8 mouse cellular contexts compared by ENCODE assay signal in genomic region chr3:100682841-100683240, GRCm38 (mm10). TPM values are rescaled to one million over a fixed set of nuclear protein-coding genes. Genes with fewer than 3 reads are reported as not detected.
DNase-seq lines count a peak whose midpoint lies in the region; ATAC-seq and TF ChIP-seq lines count a peak whose summit lies in the region.

No protein-coding gene starts in this region.

- peaks cover 73% of the 10 kb centered on the region for H3K79me2 ChIP-seq in C2C12 (ENCODE audit: control insufficient read depth, insufficient read depth)

- no peak for TF ChIP-seq CTCF in C2C12 (IDR thresholded peaks at IDR 0.05; ENCODE audit: control insufficient read depth, insufficient read depth, insufficient read length)
- no peak for TF ChIP-seq CTCF in liver, embryonic 14.5 days (IDR thresholded peaks at IDR 0.05; ENCODE audit: low read depth)

- H3ac ChIP-seq in C2C12 (ENCODE audit: control insufficient read depth, insufficient read length, low read depth) = peak overlapping the region; percentile 72

- H3K9ac ChIP-seq in heart, embryonic 13.5 days = peak overlapping the region; percentile 78
- peak overlapping the region; percentile 68 for H3K9ac ChIP-seq in liver, embryonic 14.5 days (replicated peaks)

- no peak for TF ChIP-seq EP300 in liver, embryonic 14.5 days (IDR thresholded peaks at IDR 0.05; ENCODE audit: low read depth)

- H3K4me1 ChIP-seq in erythroblast, embryonic 14.5 days (ENCODE audit: control insufficient read depth) = peaks cover 59% of the 10 kb centered on the region
- peaks cover 58% of the 10 kb centered on the region for H3K4me1 ChIP-seq in heart, embryonic 13.5 days
- H3K4me1 ChIP-seq in liver, embryonic 14.5 days (replicated peaks; ENCODE audit: control insufficient read depth in 2 of 2, insufficient read depth in 2 of 2, low read length in 1 of 2) = peaks cover 11 to 24% of the 10 kb centered on the region in 2 experiments

- H3K79me3 ChIP-seq in C2C12 (ENCODE audit: low read depth) = peaks cover 46% of the 10 kb centered on the region

- no peak for ATAC-seq in erythroblast, adult 5-6 weeks (replicated peaks; ENCODE audit: low FRiP score, poor library complexity, severe bottlenecking)
- no peak for ATAC-seq in heart, embryonic 13.5 days (ENCODE audit: extremely low read depth, insufficient number of reproducible peaks, low FRiP score, low TSS enrichment)
- ATAC-seq in liver, embryonic 14.5 days (ENCODE audit: insufficient read depth) = no peak

- no peaks in the 10 kb centered on the region for H3K9me3 ChIP-seq in erythroblast, embryonic 14.5 days (ENCODE audit: control insufficient read depth, low read length)
- no peaks in the 10 kb centered on the region for H3K9me3 ChIP-seq in heart, embryonic 13.5 days
- H3K9me3 ChIP-seq in liver, embryonic 14.5 days (ENCODE audit: control insufficient read depth, low read length) = no peaks in the 10 kb centered on the region

- peak overlapping the region; percentile 88 for H3K4me3 ChIP-seq in erythroblast, embryonic 14.5 days (replicated peaks)
- no peak overlapping the region for H3K4me3 ChIP-seq in C2C12 (ENCODE audit: insufficient read depth, poor library complexity, severe bottlenecking)
- peak overlapping the region; percentile 94 for H3K4me3 ChIP-seq in heart, embryonic 13.5 days
- peak overlapping the region; percentile 71 to 98 for H3K4me3 ChIP-seq in liver, embryonic 14.5 days (ENCODE audit: insufficient read depth in 1 of 2, low read depth in 2 of 2, low read length in 2 of 2)

- no peaks in the 10 kb centered on the region for H3K27me3 ChIP-seq in erythroblast, embryonic 14.5 days (ENCODE audit: control insufficient read depth)
- no peaks in the 10 kb centered on the region for H3K27me3 ChIP-seq in C2C12 (ENCODE audit: control insufficient read depth, insufficient read depth, insufficient read length)
- no peaks in the 10 kb centered on the region for H3K27me3 ChIP-seq in heart, embryonic 13.5 days (replicated peaks)
- H3K27me3 ChIP-seq in liver, embryonic 14.5 days (ENCODE audit: control insufficient read depth, insufficient read depth, low read length) = no peaks in the 10 kb centered on the region

- peak overlapping the region; percentile 84 for H3K4me2 ChIP-seq in heart, embryonic 13.5 days
- H3K4me2 ChIP-seq in liver, embryonic 14.5 days (ENCODE audit: low read depth) = peak overlapping the region; percentile 92

- H3K27ac ChIP-seq in heart, embryonic 13.5 days (replicated peaks) = peak overlapping the region; percentile 17; the same call in 1 of the 2 replicates
- H3K27ac ChIP-seq in liver, embryonic 14.5 days = peak overlapping the region; percentile 40

- 12% methylated on average over 3 of the region's 3 CpGs for whole genome bisulfite sequencing in heart, embryonic 13.5 days
- 6% methylated on average over 3 of the region's 3 CpGs for WGBS in liver, embryonic 14.5 days (ENCODE audit: insufficient replicate concordance)

- peaks cover 15% of the 10 kb centered on the region for H3K36me3 ChIP-seq in erythroblast, embryonic 14.5 days (ENCODE audit: control insufficient read depth)
- H3K36me3 ChIP-seq in C2C12 (ENCODE audit: control insufficient read depth, insufficient read depth) = peaks cover 5% of the 10 kb centered on the region
- H3K36me3 ChIP-seq in heart, embryonic 13.5 days = no peaks in the 10 kb centered on the region
- no peaks in the 10 kb centered on the region for H3K36me3 ChIP-seq in liver, embryonic 14.5 days (replicated peaks; ENCODE audit: control insufficient read depth, insufficient read depth, low read depth)

- no peak for DNase-seq in liver, embryonic 14.5 days (ENCODE audit: low read depth in 3 of 3, low spot score in 3 of 3)
- DNase-seq in ovary, postnatal 10 days (ENCODE audit: low spot score) = no peak
- no peak for DNase-seq in cerebellum, postnatal 36 days
- DNase-seq in kidney, adult 8-10 months = no peak

TF ChIP-seq in C2C12, 6 proteins besides CTCF, POLR2A, EP300 and RAD21:
- TF ChIP-seq MYOG (IDR thresholded peaks at IDR 0.05; ENCODE audit: control insufficient read depth, extremely low read depth, insufficient read length) (no peak), CEBPB (IDR thresholded peaks at IDR 0.05; ENCODE audit: low read depth) (no peak), FOSL1 (IDR thresholded peaks at IDR 0.05; ENCODE audit: insufficient read depth, low read length, poor library complexity, severe bottlenecking) (no peak), MYOD1 (IDR thresholded peaks at IDR 0.05; ENCODE audit: control insufficient read depth, insufficient read length, low read depth) (no peak), MAX (IDR thresholded peaks at IDR 0.05) (no peak), USF1 (IDR thresholded peaks at IDR 0.05; ENCODE audit: low read depth) (no peak)

RNA-seq across cellular contexts. Expression of gene Man1a2, which starts 2.5 kb away (rescaled TPM):
- 5.3 and 6.0 TPM in 2 replicates for polyA plus RNA-seq in erythroblast, embryonic 14.5 days (2012)
- total RNA-seq in erythroblast, adult 5-6 weeks (2015; ENCODE audit: low replicate concordance) = 5.6 and 6.1 TPM in 2 replicates
- 30.0 and 31.8 TPM in 2 replicates for total RNA-seq in erythroblast, adult 5-6 weeks (2017; ENCODE audit: low replicate concordance)
- polyA plus RNA-seq in C2C12 (2012; fragmentation: generic; extraction: Trizol) = 7.1 TPM
- 46.7 and 54.2 TPM in 2 replicates for polyA plus RNA-seq in heart, embryonic 13.5 days (2015; fragmentation: Nextera tagmentation; extraction: Ambion mirVana)
- polyA plus RNA-seq in liver, embryonic 14.5 days (2012; rRNA removed) = 2.9 and 3.7 TPM in 2 replicates
- 27.9 and 38.1 TPM in 2 replicates for polyA plus RNA-seq in liver, embryonic 14.5 days (2014; fragmentation: Nextera tagmentation; extraction: Ambion mirVana)
